In genomic region chr11:104580606-104581005, GRCm38 (mm10) we compare ENCODE assay signal across 24 mouse cellular contexts. TPM values are rescaled to one million over a fixed set of nuclear protein-coding genes. Genes with fewer than 3 reads are reported as not detected.
DNase-seq lines count a peak whose midpoint lies in the region; ATAC-seq lines count a peak whose summit lies in the region.
"Had no signal": no experiment of that assay in that cellular context is flagged by ENCODE, and none has a peak within 500 bp of the region (broad histone marks: within the 10 kb centered on the region; RNA-seq: fewer than 3 reads in every experiment).

No protein-coding gene starts in this region.

- H3K4me1 ChIP-seq in heart, embryonic 15.5 days (replicated peaks) = peaks cover 56% of the 10 kb centered on the region
- H3K4me1 ChIP-seq: forebrain, embryonic 12.5 days had no signal

- no peaks in the 10 kb centered on the region for H3K9me3 ChIP-seq in heart, embryonic 15.5 days (replicated peaks)
- H3K9me3 ChIP-seq: embryonic facial prominence, embryonic 13.5 days; forebrain, embryonic 12.5 days; hindbrain, embryonic 15.5 days had no signal

- no peaks in the 10 kb centered on the region for H3K27me3 ChIP-seq in heart, embryonic 15.5 days
- H3K27me3 ChIP-seq: forebrain, embryonic 12.5 days; hindbrain, embryonic 15.5 days had no signal

- H3K36me3 ChIP-seq in heart, embryonic 15.5 days = peaks cover 16% of the 10 kb centered on the region; the same call in 1 of the 2 replicates
- H3K36me3 ChIP-seq: embryonic facial prominence, embryonic 13.5 days; forebrain, embryonic 12.5 days; hindbrain, embryonic 15.5 days had no signal

- intact Hi-C loops in heart, postnatal 10 days (cut with DNase I) = no loop called here

- H3K4me2 ChIP-seq in heart, embryonic 15.5 days = peak overlapping the region; percentile 58
- H3K4me2 ChIP-seq: forebrain, embryonic 12.5 days; hindbrain, embryonic 15.5 days; midbrain, embryonic 11.5 days had no signal

- DNase-seq in heart, adult 11 months = peak; percentile 61
- DNase-seq in heart, postnatal 10 days = no peak
- no peak for DNase-seq in heart, adult 8-10 months (ENCODE audit: low spot score)
- DNase-seq in layer of hippocampus, adult 11-12 months (ENCODE audit: low spot score) = peak; percentile 63
- peak; percentile 45 to 58 for DNase-seq in layer of hippocampus, postnatal 36 days
- DNase-seq in spleen, postnatal 36 days (ENCODE audit: low spot score in 2 of 2) = no peak
- DNase-seq in natural killer cell, adult 2 months (ENCODE audit: low spot score in 2 of 2) = no peak
- DNase-seq: adrenal gland, postnatal 14 days; cerebellum, adult 8-10 months; cerebellum, postnatal 36 days; embryo, embryonic 11 days; kidney, adult 9 months; kidney, postnatal 14 days; lung, postnatal 14 days; right cerebral cortex, postnatal 25 days; spleen, adult 18-20 months; thymus, postnatal 25 days had no signal

- ATAC-seq in heart, embryonic 15.5 days (replicated peaks; ENCODE audit: insufficient number of reproducible peaks, insufficient read depth, low FRiP score, low read depth) = no peak
- ATAC-seq: intestine, embryonic 16.5 days had no signal

- H3K9ac ChIP-seq in heart, embryonic 15.5 days = no peak overlapping the region
- H3K9ac ChIP-seq: embryonic facial prominence, embryonic 13.5 days; forebrain, embryonic 12.5 days; hindbrain, embryonic 15.5 days had no signal

- 70% methylated on average over 5 of the region's 5 CpGs for WGBS in heart, embryonic 15.5 days

- peak overlapping the region; percentile 49; the same call in 1 of the 2 replicates for H3K4me3 ChIP-seq in heart, embryonic 15.5 days
- H3K4me3 ChIP-seq: erythroblast, embryonic 14.5 days; forebrain, embryonic 12.5 days; hindbrain, embryonic 15.5 days had no signal

- peak overlapping the region; percentile 17; the same call in 1 of the 2 replicates for H3K27ac ChIP-seq in heart, embryonic 15.5 days
- H3K27ac ChIP-seq: embryonic facial prominence, embryonic 13.5 days; forebrain, embryonic 12.5 days; hindbrain, embryonic 15.5 days had no signal

RNA-seq across cellular contexts. Expression of gene Itgb3, which starts 27.2 kb away (rescaled TPM):
- total RNA-seq in heart, postnatal 10 days (2021) = 1 to 10 TPM; 5.8 to 7.3 TPM
- polyA plus RNA-seq in heart, embryonic 15.5 days (2015; fragmentation: Nextera tagmentation; extraction: Ambion mirVana) = 3.7 and 5.4 TPM in 2 replicates
- total RNA-seq in heart, adult 8-10 months (2022) = 1 to 10 TPM; 2.2 to 4.1 (median 2.9) TPM
- 1 to 10 TPM; 1.3 TPM for total RNA-seq in layer of hippocampus, postnatal 36 days (2021)

RNA-seq across cellular contexts. Expression of gene Myl4, which starts 30.1 kb away (rescaled TPM):
- 100 to 1,000 TPM; 257 to 700 TPM for total RNA-seq in heart, postnatal 10 days (2021)
- polyA plus RNA-seq in heart, embryonic 15.5 days (2015; fragmentation: Nextera tagmentation; extraction: Ambion mirVana) = 1,694 and 1,744 TPM in 2 replicates
- total RNA-seq in heart, adult 8-10 months (2022) = 100 to 1,000 TPM; 630 to 827 (median 696) TPM
- total RNA-seq in layer of hippocampus, postnatal 36 days (2021) = 1 to 10 TPM; 1.2 to 1.9 TPM

RNA-seq across cellular contexts. Expression of gene Cdc27, which starts 30.2 kb away (rescaled TPM):
- 10 to 100 TPM; 32.4 to 40.6 TPM for total RNA-seq in heart, postnatal 10 days (2021)
- polyA plus RNA-seq in heart, embryonic 15.5 days (2015; fragmentation: Nextera tagmentation; extraction: Ambion mirVana) = 25.7 and 28.8 TPM in 2 replicates
- total RNA-seq in heart, adult 8-10 months (2022) = 10 to 100 TPM; 24.6 to 33.6 (median 30.5) TPM
- total RNA-seq in layer of hippocampus, postnatal 36 days (2021) = 10 to 100 TPM; 58.2 to 61.3 TPM

Comparison
In these comparisons a context has a peak if more than half of its experiments do, and no peak if none do; other contexts are left out.
1. DNase-seq: peak in heart, adult 11 months (single experiment), layer of hippocampus, adult 11-12 months (single experiment) and layer of hippocampus, postnatal 36 days (2 of 2); none in heart, postnatal 10 days (0 of 2), heart, adult 8-10 months (single experiment), spleen, postnatal 36 days (0 of 2) and natural killer cell, adult 2 months (0 of 2).
2. RNA of gene Myl4, which starts 30.1 kb away (total RNA-seq): 630 to 827 TPM in heart, adult 8-10 months and 257 to 700 TPM in heart, postnatal 10 days; 1.2 to 1.9 TPM in layer of hippocampus, postnatal 36 days; every median in the first group is over 10 times any median in the second.